Mouse (Mus musculus): ENCODE results near the gene Slc6a21. TPM values are rescaled to one million over a fixed set of nuclear protein-coding genes. Genes with fewer than 3 reads are reported as not detected.

Slc6a21 gene
- polyA plus RNA-seq (2012): not detected in 2 replicates

GRCm38 (mm10) chr7:45277136-45277760, at the start of gene Slc6a21:
TSS of gene Slc6a21 (plus strand) at chr7:45277513.
- Histone ChIP-seq H3K36me3 (ENCODE audit: control insufficient read depth) (no peaks in the 10 kb centered on the region), H3K4me3 (replicated peaks) (peak within 1 kb of the TSS; percentile 52), H3K9me3 (ENCODE audit: control insufficient read depth, low read length) (no peaks in the 10 kb centered on the region), H3K27me3 (ENCODE audit: control insufficient read depth) (peaks cover 3% of the 10 kb centered on the region), H3K4me1 (ENCODE audit: control insufficient read depth) (peaks cover 6% of the 10 kb centered on the region)
- TF ChIP-seq TAL1 (IDR thresholded peaks at IDR 0.05; ENCODE audit: low read length) (no peak), GATA1 (IDR thresholded peaks at IDR 0.05; ENCODE audit: low read length) (no peak)

- H3K4me1 ChIP-seq (ENCODE audit: control insufficient read depth): peaks cover 9% of the 10 kb centered on the region
- H3K27me3 ChIP-seq (ENCODE audit: control insufficient read depth): no peaks in the 10 kb centered on the region
- no peak for TF ChIP-seq GATA1 (IDR thresholded peaks at IDR 0.05; ENCODE audit: low read length)
- no peak for TF ChIP-seq TAL1 (IDR thresholded peaks at IDR 0.05; ENCODE audit: low read length)
- H3K36me3 ChIP-seq (ENCODE audit: control insufficient read depth): no peaks in the 10 kb centered on the region; the same call in 1 of the 2 replicates
- H3K9me3 ChIP-seq (ENCODE audit: control insufficient read depth, low read length): no peaks in the 10 kb centered on the region
- H3K4me3 ChIP-seq (replicated peaks): no peak overlapping the region
Observed at GRCm38 (mm10) chr7:45228548-45228947, 48.8 kb upstream of the Slc6a21 start.

- no peak overlapping the region for H3K4me3 ChIP-seq (replicated peaks)
- peaks cover under 1% of the 10 kb centered on the region; the same call in 1 of the 2 replicates for H3K27me3 ChIP-seq (ENCODE audit: control insufficient read depth)
- H3K36me3 ChIP-seq (ENCODE audit: control insufficient read depth): no peaks in the 10 kb centered on the region; the same call in 1 of the 2 replicates
- H3K4me1 ChIP-seq (ENCODE audit: control insufficient read depth): peaks cover 14% of the 10 kb centered on the region
- TF ChIP-seq GATA1 (IDR thresholded peaks at IDR 0.05; ENCODE audit: low read length) (no peak), TAL1 (IDR thresholded peaks at IDR 0.05; ENCODE audit: low read length) (no peak)
- H3K9me3 ChIP-seq (ENCODE audit: control insufficient read depth, low read length): no peaks in the 10 kb centered on the region
Observed at GRCm38 (mm10) chr7:45229046-45229445, 48.3 kb upstream of the Slc6a21 start.

GRCm38 (mm10) chr7:45229459-45230203, 47.7 kb upstream of the Slc6a21 start:
- Histone ChIP-seq H3K4me1 (ENCODE audit: control insufficient read depth) (peaks cover 20% of the 10 kb centered on the region), H3K4me3 (replicated peaks) (no peak overlapping the region), H3K27me3 (ENCODE audit: control insufficient read depth) (peaks cover 4% of the 10 kb centered on the region; the same call in 1 of the 2 replicates), H3K9me3 (ENCODE audit: control insufficient read depth, low read length) (no peaks in the 10 kb centered on the region), H3K36me3 (ENCODE audit: control insufficient read depth) (no peaks in the 10 kb centered on the region; the same call in 1 of the 2 replicates)
- TF ChIP-seq GATA1 (IDR thresholded peaks at IDR 0.05; ENCODE audit: low read length): no peak
- TF ChIP-seq TAL1 (IDR thresholded peaks at IDR 0.05; ENCODE audit: low read length): no peak

GRCm38 (mm10) chr7:45231192-45231591, 46.1 kb upstream of the Slc6a21 start:
- Histone ChIP-seq H3K9me3 (ENCODE audit: control insufficient read depth, low read length) (no peaks in the 10 kb centered on the region), H3K4me1 (ENCODE audit: control insufficient read depth) (peaks cover 30% of the 10 kb centered on the region), H3K36me3 (ENCODE audit: control insufficient read depth) (no peaks in the 10 kb centered on the region; the same call in 1 of the 2 replicates), H3K27me3 (ENCODE audit: control insufficient read depth) (peaks cover 12% of the 10 kb centered on the region; the same call in 1 of the 2 replicates), H3K4me3 (replicated peaks) (no peak overlapping the region)
- TF ChIP-seq GATA1 (IDR thresholded peaks at IDR 0.05; ENCODE audit: low read length) (no peak), TAL1 (IDR thresholded peaks at IDR 0.05; ENCODE audit: low read length) (no peak)

- H3K4me1 ChIP-seq (ENCODE audit: control insufficient read depth): peaks cover 30% of the 10 kb centered on the region
- H3K4me3 ChIP-seq (replicated peaks): no peak overlapping the region
- TF ChIP-seq TAL1 (IDR thresholded peaks at IDR 0.05; ENCODE audit: low read length) (no peak), GATA1 (IDR thresholded peaks at IDR 0.05; ENCODE audit: low read length) (no peak)
- no peaks in the 10 kb centered on the region; the same call in 1 of the 2 replicates for H3K36me3 ChIP-seq (ENCODE audit: control insufficient read depth)
- H3K9me3 ChIP-seq (ENCODE audit: control insufficient read depth, low read length): no peaks in the 10 kb centered on the region
- peaks cover 12% of the 10 kb centered on the region; the same call in 1 of the 2 replicates for H3K27me3 ChIP-seq (ENCODE audit: control insufficient read depth)
Observed at GRCm38 (mm10) chr7:45231941-45232340, 45.4 kb upstream of the Slc6a21 start.

GRCm38 (mm10) chr7:45232716-45233465, 44.4 kb upstream of the Slc6a21 start:
- peaks cover 33% of the 10 kb centered on the region for H3K4me1 ChIP-seq (ENCODE audit: control insufficient read depth)
- H3K36me3 ChIP-seq (ENCODE audit: control insufficient read depth): no peaks in the 10 kb centered on the region; the same call in 1 of the 2 replicates
- peaks cover 12% of the 10 kb centered on the region; the same call in 1 of the 2 replicates for H3K27me3 ChIP-seq (ENCODE audit: control insufficient read depth)
- TF ChIP-seq GATA1 (IDR thresholded peaks at IDR 0.05; ENCODE audit: low read length): no peak
- TF ChIP-seq TAL1 (IDR thresholded peaks at IDR 0.05; ENCODE audit: low read length): no peak
- H3K9me3 ChIP-seq (ENCODE audit: control insufficient read depth, low read length): no peaks in the 10 kb centered on the region
- H3K4me3 ChIP-seq (replicated peaks): no peak overlapping the region

- Histone ChIP-seq H3K36me3 (ENCODE audit: control insufficient read depth) (no peaks in the 10 kb centered on the region), H3K27me3 (ENCODE audit: control insufficient read depth) (peaks cover 12% of the 10 kb centered on the region; the same call in 1 of the 2 replicates), H3K4me3 (replicated peaks) (no peak overlapping the region), H3K9me3 (ENCODE audit: control insufficient read depth, low read length) (no peaks in the 10 kb centered on the region), H3K4me1 (ENCODE audit: control insufficient read depth) (peaks cover 41% of the 10 kb centered on the region)
- TF ChIP-seq GATA1 (IDR thresholded peaks at IDR 0.05; ENCODE audit: low read length) (no peak), TAL1 (IDR thresholded peaks at IDR 0.05; ENCODE audit: low read length) (no peak)
Observed at GRCm38 (mm10) chr7:45233580-45234332, 43.6 kb upstream of the Slc6a21 start.
